Mouse (Mus musculus) intestine, postnatal 0 days (tissue): ENCODE data around the gene Clk2. TPM values are rescaled to one million over a fixed set of nuclear protein-coding genes. Genes with fewer than 3 reads are reported as not detected.
A peak's percentile ranks its signal among the peaks of the same experiment; 100 is the strongest.

ENCODE experiments used
- ATAC-seq: fragments of 200-750 bp; cut with Nextera tagmentation; 2 replicates; pipeline ENCODE4 v1.8.0; 2017; ENCODE audit warnings: mild to moderate bottlenecking, moderate TSS enrichment, moderate library complexity
- H3K27ac ChIP-seq: fragments of 300-500 bp; sonication (generic); 2 replicates; pipeline ENCODE4 v1.5.1; 2014; ENCODE audit warnings: mild to moderate bottlenecking, low read depth, low read length, moderate library complexity
- H3K27me3 ChIP-seq: fragments of 300-500 bp; sonication (generic); replicated peaks from 2 replicates; pipeline ENCODE4 v1.6.1; 2014; ENCODE audit warnings: low read length, mixed read lengths; ENCODE audit not compliant: control insufficient read depth, insufficient read depth
- H3K36me3 ChIP-seq: fragments of 300-500 bp; sonication (generic); 2 replicates; pipeline ENCODE4 v1.6.1; 2014; ENCODE audit warnings: mild to moderate bottlenecking, moderate library complexity; ENCODE audit not compliant: control insufficient read depth, insufficient read depth
- H3K4me1 ChIP-seq: fragments of 300-500 bp; sonication (generic); replicated peaks from 2 replicates; pipeline ENCODE4 v1.6.1; 2014; ENCODE audit warnings: antibody characterized with exemption, low read length, mixed read lengths; ENCODE audit not compliant: control insufficient read depth, insufficient read depth
- H3K4me2 ChIP-seq: fragments of 300-500 bp; sonication (generic); replicated peaks from 2 replicates; pipeline ENCODE4 v1.6.1; 2014; ENCODE audit warnings: low read depth, mild to moderate bottlenecking, moderate library complexity
- H3K4me3 ChIP-seq: fragments of 300-500 bp; sonication (generic); 2 replicates; pipeline ENCODE4 v1.5.1; 2014; ENCODE audit warnings: low read depth, low read length
- H3K9ac ChIP-seq: fragments of 300-500 bp; sonication (generic); 2 replicates; pipeline ENCODE4 v1.6.1; 2014; ENCODE audit warnings: mild to moderate bottlenecking, low read depth, low read length
- H3K9me3 ChIP-seq: fragments of 300-500 bp; sonication (generic); 2 replicates; pipeline ENCODE4 v1.6.1; 2016; ENCODE audit warnings: mixed run types; ENCODE audit not compliant: control insufficient read depth
- CTCF ChIP-seq: sonication (generic); IDR thresholded peaks from 2 replicates; pipeline ENCODE4 v1.5.1; 2016; ENCODE audit warnings: low read depth, mild to moderate bottlenecking, control low read depth, antibody characterized with exemption, moderate library complexity
- WGBS: fragments of 180-500 bp; shearing (Covaris S2); extraction: QIAGEN DNeasy Blood & Tissue Kit; methylation state at CpG from one replicate; pipeline ENCODE4 v1.1.7; 2014; 5-methylcytosine and 5-hydroxymethylcytosine counted together
- polyA plus RNA-seq: library from polyadenylated mRNA; unstranded; fragments of >200 nt; fragmentation: Nextera tagmentation; extraction: Ambion mirVana; gene quantifications from 2 replicates; pipeline ENCODE4 v1.2.1, GENCODE M21; 2015

Clk2 gene
- polyA plus RNA-seq, 1 experiment from 2014 or later: 8.6 TPM

GRCm38 (mm10) chr3:89183058-89183958 is 18.7 kb downstream of the Clk2 start, which contains the start of gene Fam189b:
TSS of gene Fam189b (plus strand) at chr3:89183143.
- 6% methylated on average over 39 of the region's 39 CpGs for WGBS
- 0 out of 2 replicates have a peak, but pooled peaks cover 3% of the 10 kb centered on the region for H3K4me1 ChIP-seq
- no peak; the same call in 1 of the 2 replicates for TF ChIP-seq CTCF

GRCm38 (mm10) chr3:89183959-89184315 is 19.3 kb downstream of the Clk2 start:
- H3K4me1 ChIP-seq: no peaks in the 10 kb centered on the region
- H3K4me2 ChIP-seq: peak overlapping the region; percentile 88
- no peak for TF ChIP-seq CTCF
- H3K36me3 ChIP-seq: peaks cover 28% of the 10 kb centered on the region
- no peak for ATAC-seq
- 78% methylated on average over 6 of the region's 6 CpGs for WGBS
- no peaks in the 10 kb centered on the region for H3K9me3 ChIP-seq
- peak overlapping the region; percentile 45 for H3K9ac ChIP-seq
- H3K27ac ChIP-seq: no peak overlapping the region
- no peaks in the 10 kb centered on the region for H3K27me3 ChIP-seq
- H3K4me3 ChIP-seq: peak overlapping the region; percentile 63

More at GRCm38 (mm10) chr3:89183058-89183958, 18.7 kb downstream of the Clk2 start, which contains the start of gene Fam189b:
- no peaks in the 10 kb centered on the region for H3K27me3 ChIP-seq
- peaks cover 28% of the 10 kb centered on the region for H3K36me3 ChIP-seq
- no peaks in the 10 kb centered on the region for H3K9me3 ChIP-seq
- peak within 1 kb of the TSS; percentile 88 for H3K4me2 ChIP-seq
- ATAC-seq: peak; percentile 83
- H3K27ac ChIP-seq: no peak within 1 kb of the TSS; the same call in 1 of the 2 replicates
- peak within 1 kb of the TSS; percentile 63 for H3K4me3 ChIP-seq
- H3K9ac ChIP-seq: peak within 1 kb of the TSS; percentile 45

- no peak overlapping the region for H3K27ac ChIP-seq
- no peak overlapping the region for H3K9ac ChIP-seq
- 71% methylated on average over 23 of the region's 23 CpGs for WGBS
Observed at GRCm38 (mm10) chr3:89187197-89187596, 22.6 kb downstream of the Clk2 start.

GRCm38 (mm10) chr3:89187690-89188477 is 23.3 kb downstream of the Clk2 start:
- Histone ChIP-seq H3K4me3 (no peak overlapping the region), H3K4me1 (no peaks in the 10 kb centered on the region), H3K9ac (no peak overlapping the region), H3K36me3 (no peaks in the 10 kb centered on the region), H3K4me2 (no peak overlapping the region), H3K27ac (no peak overlapping the region), H3K27me3 (no peaks in the 10 kb centered on the region), H3K9me3 (no peaks in the 10 kb centered on the region)
- WGBS: 89% methylated on average over 18 of the region's 18 CpGs
- TF ChIP-seq CTCF: no peak
- ATAC-seq: no peak

More at GRCm38 (mm10) chr3:89187197-89187596, 22.6 kb downstream of the Clk2 start:
- no peak overlapping the region for H3K4me3 ChIP-seq
- H3K4me1 ChIP-seq: no peaks in the 10 kb centered on the region
- peaks cover 2% of the 10 kb centered on the region for H3K36me3 ChIP-seq
- TF ChIP-seq CTCF: no peak
- H3K4me2 ChIP-seq: no peak overlapping the region
- H3K27me3 ChIP-seq: no peaks in the 10 kb centered on the region
- no peak for ATAC-seq
- H3K9me3 ChIP-seq: no peaks in the 10 kb centered on the region

GRCm38 (mm10) chr3:89188478-89188875 is 23.9 kb downstream of the Clk2 start:
- no peak for TF ChIP-seq CTCF
- ATAC-seq: no peak
- H3K36me3 ChIP-seq: no peaks in the 10 kb centered on the region
- H3K9me3 ChIP-seq: no peaks in the 10 kb centered on the region
- no peaks in the 10 kb centered on the region for H3K4me1 ChIP-seq
- H3K4me2 ChIP-seq: no peak overlapping the region
- no peak overlapping the region for H3K9ac ChIP-seq
- 85% methylated on average over 12 of the region's 12 CpGs for WGBS
- H3K27ac ChIP-seq: no peak overlapping the region
- H3K4me3 ChIP-seq: no peak overlapping the region
- no peaks in the 10 kb centered on the region for H3K27me3 ChIP-seq

- Histone ChIP-seq H3K4me2 (no peak overlapping the region), H3K9me3 (no peaks in the 10 kb centered on the region), H3K27ac (no peak overlapping the region), H3K36me3 (no peaks in the 10 kb centered on the region), H3K27me3 (no peaks in the 10 kb centered on the region), H3K9ac (no peak overlapping the region), H3K4me1 (no peaks in the 10 kb centered on the region), H3K4me3 (no peak overlapping the region)
- no peak for ATAC-seq
- no peak for TF ChIP-seq CTCF
- WGBS: 81% methylated on average over 8 of the region's 8 CpGs
Observed at GRCm38 (mm10) chr3:89190436-89190835, 25.8 kb downstream of the Clk2 start.
